Mouse (Mus musculus): ENCODE measurements at regions not wholly inside any gene's neighbourhood (a gene's known extent, or its start where the extent isn't known, plus 50 kb on each side); places are given as distances from the start of the nearest gene placed in this dataset.
A peak's percentile ranks its signal among the peaks of the same experiment; 100 is the strongest.

DNA sequence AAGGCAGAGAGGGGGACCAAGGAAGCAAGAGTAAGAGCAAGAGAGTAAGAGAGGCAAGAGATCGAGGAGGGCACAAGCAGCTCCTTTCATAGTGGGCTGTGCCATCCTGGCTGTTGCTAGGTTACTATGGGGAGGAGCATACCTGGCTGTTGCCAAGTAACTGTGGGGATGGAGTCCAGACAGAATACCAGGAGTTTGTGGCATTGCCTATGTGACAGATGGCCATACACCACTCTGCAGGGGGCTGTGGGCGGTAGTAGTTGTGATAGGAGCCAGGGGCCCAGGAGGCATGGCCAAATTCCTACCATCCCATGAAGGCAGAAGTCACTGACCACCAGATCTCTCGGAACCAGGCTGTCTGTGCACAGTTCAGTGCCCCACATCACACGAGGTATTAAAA, 349.5 kb downstream of the Osr1 start:
- H3K4me3 ChIP-seq (ENCODE audit: low read length): no peak overlapping the region
- ATAC-seq: peak; percentile 82
- TF ChIP-seq CTCF (IDR thresholded peaks at IDR 0.05; ENCODE audit: low read depth): no peak
- H3K27ac ChIP-seq: no peak overlapping the region
- H3K4me2 ChIP-seq (ENCODE audit: low read depth, low read length): no peak overlapping the region
- H3K9ac ChIP-seq (replicated peaks; ENCODE audit: low read length): no peak overlapping the region
- H3K4me1 ChIP-seq (ENCODE audit: insufficient read depth, low read length): no peaks in the 10 kb centered on the region
- no peaks in the 10 kb centered on the region for H3K27me3 ChIP-seq (ENCODE audit: insufficient read depth, low read length)
- DNase-seq (ENCODE audit: low spot score): peak; percentile 26
- 59% methylated on average over 4 of the region's 4 CpGs for WGBS
- no peaks in the 10 kb centered on the region for H3K36me3 ChIP-seq (ENCODE audit: insufficient read depth, low read length)
- no peaks in the 10 kb centered on the region for H3K9me3 ChIP-seq (ENCODE audit: low read length)

DNA sequence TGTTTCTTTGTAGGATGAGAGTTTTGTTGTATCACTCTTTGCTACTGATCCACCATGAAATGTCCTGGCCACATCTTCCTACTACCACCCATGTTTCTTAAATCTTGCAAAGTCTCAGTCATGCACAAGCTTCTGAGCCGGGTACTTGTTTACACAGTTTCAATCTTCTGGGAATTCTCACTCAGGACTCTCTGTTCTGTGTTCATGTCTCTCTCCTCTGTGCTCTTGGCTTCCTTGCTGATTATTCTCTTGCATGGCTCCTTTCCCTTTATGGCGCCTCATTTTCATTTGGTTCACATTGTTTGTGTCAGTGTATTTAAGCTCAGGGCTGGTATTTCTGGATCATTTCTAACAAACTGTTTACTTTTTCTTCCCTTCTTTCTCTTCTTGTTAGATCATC, 350.5 kb downstream of the Osr1 start:
- ATAC-seq: no peak
- no peak for DNase-seq (ENCODE audit: low spot score)
- Histone ChIP-seq H3K27ac (no peak overlapping the region), H3K9ac (replicated peaks; ENCODE audit: low read length) (no peak overlapping the region), H3K4me2 (ENCODE audit: low read depth, low read length) (no peak overlapping the region), H3K4me3 (ENCODE audit: low read length) (no peak overlapping the region), H3K9me3 (ENCODE audit: low read length) (no peaks in the 10 kb centered on the region), H3K36me3 (ENCODE audit: insufficient read depth, low read length) (no peaks in the 10 kb centered on the region), H3K4me1 (ENCODE audit: insufficient read depth, low read length) (no peaks in the 10 kb centered on the region), H3K27me3 (ENCODE audit: insufficient read depth, low read length) (no peaks in the 10 kb centered on the region)
- WGBS: 87% methylated on average over 2 of the region's 2 CpGs
- TF ChIP-seq CTCF (IDR thresholded peaks at IDR 0.05; ENCODE audit: low read depth): no peak

DNA sequence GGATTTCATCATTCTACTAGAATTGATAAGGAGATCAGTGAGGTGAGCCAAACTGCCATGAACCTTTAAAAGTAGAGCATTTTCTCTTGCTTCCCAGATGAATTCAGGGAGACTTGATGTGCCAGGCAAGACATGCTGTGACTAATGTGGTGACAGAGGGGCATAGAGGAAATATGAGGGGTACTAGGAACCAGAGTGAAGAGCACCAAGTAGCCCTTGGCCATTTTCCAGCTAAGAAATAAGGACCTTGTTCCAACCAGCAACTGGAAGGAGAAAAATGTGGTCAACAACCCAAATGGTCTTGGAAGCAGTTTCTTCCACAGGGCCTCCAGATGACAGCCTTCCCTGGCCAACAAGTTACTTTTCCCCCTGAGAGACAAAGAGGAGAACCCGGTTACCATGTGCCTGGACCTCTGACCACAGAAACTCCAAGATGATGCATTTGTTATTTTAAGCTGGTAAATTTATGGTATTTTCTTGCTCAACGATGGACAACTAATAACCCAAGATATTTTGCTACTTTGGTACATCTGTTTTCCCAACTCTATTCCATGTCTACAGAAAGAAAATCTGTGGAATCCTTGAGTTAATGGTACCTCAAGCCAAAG, 351.8 kb downstream of the Osr1 start:
- no peak overlapping the region for H3K4me3 ChIP-seq (ENCODE audit: low read length)
- H3K27ac ChIP-seq: no peak overlapping the region
- no peak for ATAC-seq
- DNase-seq (ENCODE audit: low spot score): no peak
- H3K4me2 ChIP-seq (ENCODE audit: low read depth, low read length): no peak overlapping the region
- WGBS: 88% methylated on average over 2 of the region's 2 CpGs
- no peak overlapping the region for H3K9ac ChIP-seq (replicated peaks; ENCODE audit: low read length)
- H3K4me1 ChIP-seq (ENCODE audit: insufficient read depth, low read length): no peaks in the 10 kb centered on the region
- H3K27me3 ChIP-seq (ENCODE audit: insufficient read depth, low read length): no peaks in the 10 kb centered on the region
- no peaks in the 10 kb centered on the region for H3K9me3 ChIP-seq (ENCODE audit: low read length)
- TF ChIP-seq CTCF (IDR thresholded peaks at IDR 0.05; ENCODE audit: low read depth): no peak
- no peaks in the 10 kb centered on the region for H3K36me3 ChIP-seq (ENCODE audit: insufficient read depth, low read length)

DNA sequence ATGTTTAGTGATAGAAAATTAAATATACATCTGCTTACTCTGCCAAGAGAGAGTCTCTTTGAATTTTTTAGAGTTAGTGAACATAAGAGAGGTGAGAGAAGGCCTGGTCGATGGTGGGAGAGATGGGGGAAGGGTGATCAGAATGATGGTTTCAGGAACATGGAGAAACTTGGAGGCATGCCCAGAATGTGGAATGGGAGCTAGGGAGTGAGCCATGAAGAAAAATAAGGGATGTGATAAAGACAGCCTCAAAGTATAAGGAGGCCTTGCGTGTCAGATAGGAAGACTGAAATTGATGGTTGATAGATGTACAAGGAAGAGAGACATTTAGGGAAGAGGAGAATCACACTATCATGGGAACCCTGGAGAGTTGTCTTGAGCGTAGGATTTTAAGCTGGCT, 354.6 kb downstream of the Osr1 start:
- 72% methylated on average over 3 of the region's 3 CpGs for WGBS
- H3K4me3 ChIP-seq (ENCODE audit: low read length): no peak overlapping the region
- H3K36me3 ChIP-seq (ENCODE audit: insufficient read depth, low read length): no peaks in the 10 kb centered on the region
- no peaks in the 10 kb centered on the region for H3K27me3 ChIP-seq (ENCODE audit: insufficient read depth, low read length)
- H3K4me2 ChIP-seq (ENCODE audit: low read depth, low read length): no peak overlapping the region
- ATAC-seq: no peak
- no peak overlapping the region for H3K9ac ChIP-seq (replicated peaks; ENCODE audit: low read length)
- DNase-seq (ENCODE audit: low spot score): peak; percentile 27
- TF ChIP-seq CTCF (IDR thresholded peaks at IDR 0.05; ENCODE audit: low read depth): no peak
- H3K27ac ChIP-seq: no peak overlapping the region
- no peaks in the 10 kb centered on the region for H3K4me1 ChIP-seq (ENCODE audit: insufficient read depth, low read length)
- H3K9me3 ChIP-seq (ENCODE audit: low read length): no peaks in the 10 kb centered on the region

DNA sequence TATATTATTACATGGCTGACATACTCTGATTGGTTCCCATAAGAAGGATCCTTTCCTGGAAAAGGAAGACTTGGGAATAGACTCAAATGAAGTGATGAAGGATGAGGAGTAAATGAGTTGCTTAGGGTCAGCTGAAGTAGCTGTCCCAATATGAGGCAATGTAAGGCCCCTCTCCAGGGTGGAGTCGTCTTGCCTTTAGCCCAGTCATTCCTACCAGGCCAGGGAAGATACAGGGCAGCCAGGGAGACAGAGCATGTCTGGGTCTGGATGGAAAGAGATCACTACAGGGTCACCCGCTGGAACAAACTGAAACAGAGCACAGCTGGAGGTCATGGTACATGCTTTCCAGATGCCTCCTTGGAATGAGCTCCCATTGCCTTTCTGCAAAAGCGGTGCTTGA, 364.2 kb downstream of the Osr1 start:
- no peaks in the 10 kb centered on the region for H3K9me3 ChIP-seq (ENCODE audit: low read length)
- no peaks in the 10 kb centered on the region for H3K36me3 ChIP-seq (ENCODE audit: insufficient read depth, low read length)
- no peak for DNase-seq (ENCODE audit: low spot score)
- no peak overlapping the region for H3K4me3 ChIP-seq (ENCODE audit: low read length)
- H3K27ac ChIP-seq: no peak overlapping the region
- H3K4me2 ChIP-seq (ENCODE audit: low read depth, low read length): no peak overlapping the region
- no peak for ATAC-seq
- no peak for TF ChIP-seq CTCF (IDR thresholded peaks at IDR 0.05; ENCODE audit: low read depth)
- 71% methylated on average over 3 of the region's 3 CpGs for WGBS
- no peaks in the 10 kb centered on the region for H3K27me3 ChIP-seq (ENCODE audit: insufficient read depth, low read length)
- no peak overlapping the region for H3K9ac ChIP-seq (replicated peaks; ENCODE audit: low read length)
- no peaks in the 10 kb centered on the region for H3K4me1 ChIP-seq (ENCODE audit: insufficient read depth, low read length)

DNA sequence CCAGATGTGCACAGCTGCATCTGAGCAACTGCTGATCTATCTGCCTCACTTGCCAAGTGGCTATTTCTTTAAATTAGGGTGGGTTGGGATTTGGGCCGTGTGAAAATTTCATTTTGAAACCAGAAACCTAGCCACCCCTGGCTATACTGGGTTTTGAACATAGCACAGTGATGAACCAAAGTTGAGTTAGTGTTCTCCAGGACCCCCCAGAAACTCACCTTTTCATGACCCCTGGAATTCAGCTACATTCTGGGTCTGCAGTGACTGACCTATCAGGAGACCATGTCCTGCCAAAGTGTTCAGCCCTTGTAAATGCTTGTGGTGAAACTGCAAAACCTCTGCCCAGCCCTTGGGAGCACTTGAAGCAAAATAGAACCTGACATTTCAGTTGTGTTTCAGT, 371.4 kb downstream of the Osr1 start:
- H3K4me3 ChIP-seq (ENCODE audit: low read length): no peak overlapping the region
- DNase-seq (ENCODE audit: low spot score) (no peak), ATAC-seq (no peak)
- H3K36me3 ChIP-seq (ENCODE audit: insufficient read depth, low read length): no peaks in the 10 kb centered on the region
- H3K27me3 ChIP-seq (ENCODE audit: insufficient read depth, low read length): no peaks in the 10 kb centered on the region
- 72% methylated on average over 1 of the region's 1 CpGs for WGBS
- H3K9ac ChIP-seq (replicated peaks; ENCODE audit: low read length): no peak overlapping the region
- no peak overlapping the region for H3K27ac ChIP-seq
- TF ChIP-seq CTCF (IDR thresholded peaks at IDR 0.05; ENCODE audit: low read depth): no peak
- no peaks in the 10 kb centered on the region for H3K4me1 ChIP-seq (ENCODE audit: insufficient read depth, low read length)
- H3K9me3 ChIP-seq (ENCODE audit: low read length): no peaks in the 10 kb centered on the region
- H3K4me2 ChIP-seq (ENCODE audit: low read depth, low read length): no peak overlapping the region

DNA sequence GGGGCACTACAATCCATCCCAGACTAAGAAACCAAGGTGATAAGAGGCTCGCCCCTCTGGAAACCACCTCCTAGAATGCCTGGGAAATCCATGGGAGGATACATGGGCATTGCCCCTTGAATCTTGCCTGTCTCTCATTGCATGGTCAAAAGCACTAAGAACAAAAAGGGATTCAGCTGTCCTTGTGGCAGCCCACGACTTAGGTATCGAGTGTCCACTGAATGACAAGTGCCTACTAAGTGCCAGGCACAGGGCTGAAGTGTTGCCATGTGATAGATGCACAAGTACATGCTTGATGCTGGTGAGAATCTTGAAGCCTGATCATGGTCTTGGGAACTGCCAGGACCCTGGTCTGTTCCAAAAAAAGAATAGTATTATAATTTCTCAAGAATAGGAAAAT, 371.9 kb downstream of the Osr1 start:
- no peak for TF ChIP-seq CTCF (IDR thresholded peaks at IDR 0.05; ENCODE audit: low read depth)
- DNase-seq (ENCODE audit: low spot score) (no peak), ATAC-seq (no peak)
- H3K36me3 ChIP-seq (ENCODE audit: insufficient read depth, low read length): no peaks in the 10 kb centered on the region
- H3K4me3 ChIP-seq (ENCODE audit: low read length): no peak overlapping the region
- H3K9ac ChIP-seq (replicated peaks; ENCODE audit: low read length): no peak overlapping the region
- WGBS: 86% methylated on average over 3 of the region's 3 CpGs
- no peaks in the 10 kb centered on the region for H3K9me3 ChIP-seq (ENCODE audit: low read length)
- H3K27ac ChIP-seq: no peak overlapping the region
- H3K4me2 ChIP-seq (ENCODE audit: low read depth, low read length): no peak overlapping the region
- H3K27me3 ChIP-seq (ENCODE audit: insufficient read depth, low read length): no peaks in the 10 kb centered on the region
- no peaks in the 10 kb centered on the region for H3K4me1 ChIP-seq (ENCODE audit: insufficient read depth, low read length)

All from hindbrain, postnatal 0 days (tissue).